Mouse (Mus musculus): ENCODE measurements around the gene Slc4a3. TPM values are rescaled to one million over a fixed set of nuclear protein-coding genes. Genes with fewer than 3 reads are reported as not detected.

Slc4a3 gene
- polyA plus RNA-seq, 2 experiments, result 21.5 to 101 TPM

DNA sequence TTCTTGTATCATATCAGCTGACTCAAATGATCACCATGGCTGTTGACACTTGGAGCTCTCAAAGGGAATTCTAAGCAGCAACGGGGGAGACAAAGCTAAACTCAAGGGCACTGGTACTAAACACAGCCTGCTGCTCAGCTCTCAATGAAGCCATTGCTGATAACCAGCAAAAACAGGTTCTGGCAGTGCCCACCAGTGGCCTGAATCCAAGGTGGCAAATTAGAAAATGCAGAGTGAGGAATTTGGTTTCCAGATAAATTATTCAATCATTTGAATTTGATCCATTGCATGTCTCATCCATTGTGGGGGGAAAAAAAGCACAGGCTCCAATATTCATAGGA, 15.8 kb downstream of the Slc4a3 start:
- no peak overlapping the region for H3K9ac ChIP-seq (ENCODE audit: low read depth, low read length, severe bottlenecking)
- H3K27me3 ChIP-seq (ENCODE audit: control insufficient read depth, insufficient read depth, low read length), result no peaks in the 10 kb centered on the region
- WGBS, result 83% methylated on average over 1 of the region's 1 CpGs
- H3K9me3 ChIP-seq (ENCODE audit: control insufficient read depth, low read length), result no peaks in the 10 kb centered on the region
- no peak overlapping the region for H3K27ac ChIP-seq (replicated peaks; ENCODE audit: low read depth, low read length)
- no peak for TF ChIP-seq POLR2A (IDR thresholded peaks at IDR 0.05; ENCODE audit: borderline replicate concordance, extremely low read depth, insufficient read depth, insufficient read length)
- H3K4me3 ChIP-seq (replicated peaks; ENCODE audit: low read length), result no peak overlapping the region
- H3K36me3 ChIP-seq (ENCODE audit: control insufficient read depth, insufficient read depth, low read length), result peaks cover 12% of the 10 kb centered on the region
- peaks cover 10% of the 10 kb centered on the region for H3K4me1 ChIP-seq (ENCODE audit: control insufficient read depth, insufficient read depth, low read length)
- H3K4me2 ChIP-seq (replicated peaks; ENCODE audit: low read depth, low read length, severe bottlenecking), result no peak overlapping the region
- DNase-seq (ENCODE audit: low spot score), result no peak
- ATAC-seq (ENCODE audit: low FRiP score, low read depth), result no peak

DNA sequence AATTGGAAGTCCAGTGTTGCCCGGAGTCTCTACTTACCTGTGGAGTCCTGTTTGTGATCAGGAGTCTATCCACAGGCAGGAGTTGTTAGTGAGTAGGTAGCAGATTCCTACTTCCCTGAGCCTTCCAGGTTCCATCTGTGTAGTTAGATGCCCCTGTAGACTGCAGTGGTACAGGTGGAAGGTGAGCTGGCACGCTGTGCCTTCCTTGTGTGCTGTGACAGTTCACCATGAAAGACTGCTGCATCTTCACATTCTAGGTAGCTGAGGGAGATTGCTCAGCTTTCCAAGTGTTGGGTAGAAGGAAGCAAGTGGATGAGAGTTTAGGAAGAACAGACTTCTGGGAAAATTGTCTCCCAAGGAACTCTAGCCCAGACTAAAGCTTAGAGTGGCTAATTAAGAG, 18.0 kb downstream of the Slc4a3 start:
- TF ChIP-seq POLR2A (IDR thresholded peaks at IDR 0.05; ENCODE audit: borderline replicate concordance, extremely low read depth, insufficient read depth, insufficient read length), result no peak
- Histone ChIP-seq H3K9me3 (ENCODE audit: control insufficient read depth, low read length) (no peaks in the 10 kb centered on the region), H3K4me3 (replicated peaks; ENCODE audit: low read length) (no peak overlapping the region), H3K4me2 (replicated peaks; ENCODE audit: low read depth, low read length, severe bottlenecking) (no peak overlapping the region), H3K36me3 (ENCODE audit: control insufficient read depth, insufficient read depth, low read length) (no peaks in the 10 kb centered on the region; the same call in 1 of the 2 replicates), H3K27me3 (ENCODE audit: control insufficient read depth, insufficient read depth, low read length) (no peaks in the 10 kb centered on the region), H3K9ac (ENCODE audit: low read depth, low read length, severe bottlenecking) (no peak overlapping the region), H3K27ac (replicated peaks; ENCODE audit: low read depth, low read length) (no peak overlapping the region), H3K4me1 (ENCODE audit: control insufficient read depth, insufficient read depth, low read length) (peaks cover 5% of the 10 kb centered on the region)
- ATAC-seq (ENCODE audit: low FRiP score, low read depth) (no peak), DNase-seq (ENCODE audit: low spot score) (no peak)
- WGBS, result 84% methylated on average over 2 of the region's 2 CpGs

- DNase-seq (ENCODE audit: low spot score), result no peak
- Histone ChIP-seq H3K9ac (ENCODE audit: low read depth, low read length, severe bottlenecking) (no peak overlapping the region), H3K4me1 (ENCODE audit: control insufficient read depth, insufficient read depth, low read length) (peaks cover under 1% of the 10 kb centered on the region; the same call in 1 of the 2 replicates), H3K4me2 (replicated peaks; ENCODE audit: low read depth, low read length, severe bottlenecking) (no peak overlapping the region), H3K27ac (replicated peaks; ENCODE audit: low read depth, low read length) (no peak overlapping the region), H3K27me3 (ENCODE audit: control insufficient read depth, insufficient read depth, low read length) (no peaks in the 10 kb centered on the region), H3K36me3 (ENCODE audit: control insufficient read depth, insufficient read depth, low read length) (no peaks in the 10 kb centered on the region), H3K4me3 (replicated peaks; ENCODE audit: low read length) (no peak overlapping the region), H3K9me3 (ENCODE audit: control insufficient read depth, low read length) (no peaks in the 10 kb centered on the region)
- no peak for TF ChIP-seq POLR2A (IDR thresholded peaks at IDR 0.05; ENCODE audit: borderline replicate concordance, extremely low read depth, insufficient read depth, insufficient read length)
- ATAC-seq (ENCODE audit: low FRiP score, low read depth), result no peak
- 64% methylated on average over 5 of the region's 5 CpGs for WGBS
Measured at GRCm38 (mm10) chr1:75564916-75565315, 18.9 kb downstream of the Slc4a3 start.

DNA sequence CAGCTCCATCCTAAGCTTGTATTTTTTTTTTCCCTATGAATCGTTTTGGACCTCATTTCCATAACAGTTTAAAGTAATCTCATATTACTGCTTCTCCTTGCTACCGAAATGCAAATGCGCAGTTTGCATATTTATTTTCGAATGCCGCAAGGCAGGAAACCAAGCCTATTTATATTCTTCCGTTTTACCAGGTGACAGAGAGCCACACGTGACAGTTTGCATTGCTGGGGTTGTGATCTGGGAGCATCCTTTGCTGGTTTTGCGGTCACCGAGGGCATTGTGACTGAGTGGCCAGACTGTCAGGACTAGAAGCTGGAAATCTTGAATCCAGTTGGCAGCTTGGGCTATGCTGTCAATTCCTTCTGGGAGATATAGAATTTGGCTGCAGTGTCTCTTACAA, 19.6 kb downstream of the Slc4a3 start:
- no peaks in the 10 kb centered on the region for H3K4me1 ChIP-seq (ENCODE audit: control insufficient read depth, insufficient read depth, low read length)
- H3K27me3 ChIP-seq (ENCODE audit: control insufficient read depth, insufficient read depth, low read length), result no peaks in the 10 kb centered on the region
- no peaks in the 10 kb centered on the region for H3K9me3 ChIP-seq (ENCODE audit: control insufficient read depth, low read length)
- no peak overlapping the region for H3K4me3 ChIP-seq (replicated peaks; ENCODE audit: low read length)
- ATAC-seq (ENCODE audit: low FRiP score, low read depth) (no peak), DNase-seq (ENCODE audit: low spot score) (no peak)
- no peak overlapping the region for H3K9ac ChIP-seq (ENCODE audit: low read depth, low read length, severe bottlenecking)
- no peak overlapping the region for H3K27ac ChIP-seq (replicated peaks; ENCODE audit: low read depth, low read length)
- no peak for TF ChIP-seq POLR2A (IDR thresholded peaks at IDR 0.05; ENCODE audit: borderline replicate concordance, extremely low read depth, insufficient read depth, insufficient read length)
- 70% methylated on average over 9 of the region's 9 CpGs for WGBS
- H3K36me3 ChIP-seq (ENCODE audit: control insufficient read depth, insufficient read depth, low read length), result no peaks in the 10 kb centered on the region
- no peak overlapping the region for H3K4me2 ChIP-seq (replicated peaks; ENCODE audit: low read depth, low read length, severe bottlenecking)

GRCm38 (mm10) chr1:75570403-75570802, 24.3 kb downstream of the Slc4a3 start:
- no peaks in the 10 kb centered on the region for H3K9me3 ChIP-seq (ENCODE audit: control insufficient read depth, low read length)
- no peak for TF ChIP-seq POLR2A (IDR thresholded peaks at IDR 0.05; ENCODE audit: borderline replicate concordance, extremely low read depth, insufficient read depth, insufficient read length)
- WGBS, result 62% methylated on average over 6 of the region's 6 CpGs
- no peak for ATAC-seq (ENCODE audit: low FRiP score, low read depth)
- H3K4me3 ChIP-seq (replicated peaks; ENCODE audit: low read length), result no peak overlapping the region
- DNase-seq (ENCODE audit: low spot score), result no peak
- H3K27ac ChIP-seq (replicated peaks; ENCODE audit: low read depth, low read length), result no peak overlapping the region
- H3K4me1 ChIP-seq (ENCODE audit: control insufficient read depth, insufficient read depth, low read length), result no peaks in the 10 kb centered on the region
- no peaks in the 10 kb centered on the region for H3K27me3 ChIP-seq (ENCODE audit: control insufficient read depth, insufficient read depth, low read length)
- H3K36me3 ChIP-seq (ENCODE audit: control insufficient read depth, insufficient read depth, low read length), result no peaks in the 10 kb centered on the region
- H3K9ac ChIP-seq (ENCODE audit: low read depth, low read length, severe bottlenecking), result no peak overlapping the region
- H3K4me2 ChIP-seq (replicated peaks; ENCODE audit: low read depth, low read length, severe bottlenecking), result no peak overlapping the region

- Histone ChIP-seq H3K4me3 (replicated peaks; ENCODE audit: low read length) (no peak overlapping the region), H3K4me2 (replicated peaks; ENCODE audit: low read depth, low read length, severe bottlenecking) (no peak overlapping the region), H3K4me1 (ENCODE audit: control insufficient read depth, insufficient read depth, low read length) (no peaks in the 10 kb centered on the region), H3K9me3 (ENCODE audit: control insufficient read depth, low read length) (no peaks in the 10 kb centered on the region), H3K27me3 (ENCODE audit: control insufficient read depth, insufficient read depth, low read length) (no peaks in the 10 kb centered on the region), H3K27ac (replicated peaks; ENCODE audit: low read depth, low read length) (no peak overlapping the region), H3K9ac (ENCODE audit: low read depth, low read length, severe bottlenecking) (no peak overlapping the region), H3K36me3 (ENCODE audit: control insufficient read depth, insufficient read depth, low read length) (no peaks in the 10 kb centered on the region)
- no peak for TF ChIP-seq POLR2A (IDR thresholded peaks at IDR 0.05; ENCODE audit: borderline replicate concordance, extremely low read depth, insufficient read depth, insufficient read length)
- WGBS, result 71% methylated on average over 6 of the region's 6 CpGs
- no peak for DNase-seq (ENCODE audit: low spot score)
- no peak for ATAC-seq (ENCODE audit: low FRiP score, low read depth)
Measured at GRCm38 (mm10) chr1:75572776-75573175, 26.7 kb downstream of the Slc4a3 start.

Data from limb, embryonic 14.5 days (tissue).